Mouse (Mus musculus): ENCODE results near the gene Vangl1. TPM values are rescaled to one million over a fixed set of nuclear protein-coding genes. Genes with fewer than 3 reads are reported as not detected.

The Vangl1 gene
- polyA plus RNA-seq, 1 experiment from 2014 or later: 19.2 TPM

- no peaks in the 10 kb centered on the region for H3K4me1 ChIP-seq
- no peaks in the 10 kb centered on the region for H3K27me3 ChIP-seq
- 71% methylated on average over 7 of the region's 7 CpGs for WGBS
- H3K9ac ChIP-seq: no peak overlapping the region
- no peaks in the 10 kb centered on the region for H3K36me3 ChIP-seq
- H3K27ac ChIP-seq (replicated peaks): no peak overlapping the region
- no peaks in the 10 kb centered on the region for H3K9me3 ChIP-seq (replicated peaks)
- ATAC-seq (ENCODE audit: insufficient number of reproducible peaks, low FRiP score, low TSS enrichment, low read depth): no peak
- H3K4me2 ChIP-seq (replicated peaks): no peak overlapping the region
- H3K4me3 ChIP-seq (replicated peaks): no peak overlapping the region
Measured at GRCm38 (mm10) chr3:102122046-102122445, 82.4 kb downstream of the Vangl1 start.

DNA sequence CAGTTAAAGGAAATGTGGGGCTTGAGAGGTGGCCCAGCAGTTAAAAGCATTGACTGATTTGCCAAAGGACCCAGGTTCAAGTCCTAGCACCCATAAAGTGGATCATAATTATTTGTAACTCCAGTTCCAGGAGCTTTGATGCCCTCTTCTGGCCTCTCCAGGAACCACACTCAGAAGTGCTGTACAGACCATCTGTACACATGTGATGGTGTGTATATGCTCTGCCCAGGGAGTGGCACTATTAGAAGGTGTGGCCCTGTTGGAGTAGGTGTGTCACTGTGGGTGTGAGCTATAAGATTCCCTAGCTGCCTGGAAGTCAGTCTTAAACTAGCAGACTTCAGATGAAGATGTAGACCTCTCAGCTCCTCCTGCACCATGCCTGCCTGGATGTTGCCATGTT, 83.5 kb downstream of the Vangl1 start:
- Histone ChIP-seq H3K9ac (no peak overlapping the region), H3K27ac (replicated peaks) (no peak overlapping the region), H3K4me2 (replicated peaks) (no peak overlapping the region), H3K27me3 (no peaks in the 10 kb centered on the region), H3K36me3 (no peaks in the 10 kb centered on the region), H3K9me3 (replicated peaks) (no peaks in the 10 kb centered on the region), H3K4me3 (replicated peaks) (no peak overlapping the region), H3K4me1 (no peaks in the 10 kb centered on the region)
- no peak for ATAC-seq (ENCODE audit: insufficient number of reproducible peaks, low FRiP score, low TSS enrichment, low read depth)

DNA sequence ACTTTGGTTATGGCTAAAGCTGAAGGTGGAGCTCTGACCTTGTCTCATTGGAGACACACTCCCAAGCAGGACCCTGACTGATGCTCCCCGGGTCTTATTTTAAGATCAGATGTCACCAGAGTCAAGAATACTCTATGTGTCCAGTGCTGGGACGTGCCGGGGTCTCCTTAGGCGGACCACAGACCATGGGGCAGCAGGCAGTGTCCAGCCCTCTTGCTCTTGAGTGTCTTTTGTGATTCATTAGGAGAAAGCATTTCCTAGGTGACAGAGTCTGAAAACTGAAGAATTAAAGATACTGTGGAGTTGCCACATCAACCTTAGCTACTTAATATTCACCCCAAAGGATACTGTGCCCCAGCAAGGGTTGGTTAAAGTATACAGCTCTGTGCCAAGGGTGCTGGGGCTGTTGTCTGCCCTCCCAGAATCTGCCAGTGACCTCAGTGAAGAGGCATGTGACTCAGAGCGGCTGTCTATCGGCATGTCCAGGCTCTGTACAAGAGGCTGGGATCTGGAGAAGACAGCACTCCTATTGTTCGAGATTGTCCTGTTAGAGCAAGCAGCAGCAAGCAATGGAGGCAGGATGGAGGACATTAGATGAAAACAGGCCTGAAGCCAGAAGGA, 92.4 kb downstream of the Vangl1 start:
- no peaks in the 10 kb centered on the region for H3K9me3 ChIP-seq (replicated peaks)
- no peaks in the 10 kb centered on the region for H3K27me3 ChIP-seq
- no peak overlapping the region for H3K27ac ChIP-seq (replicated peaks)
- ATAC-seq (ENCODE audit: insufficient number of reproducible peaks, low FRiP score, low TSS enrichment, low read depth): no peak
- H3K4me2 ChIP-seq (replicated peaks): no peak overlapping the region
- H3K4me1 ChIP-seq: no peaks in the 10 kb centered on the region
- no peak overlapping the region for H3K4me3 ChIP-seq (replicated peaks)
- H3K36me3 ChIP-seq: no peaks in the 10 kb centered on the region
- no peak overlapping the region for H3K9ac ChIP-seq
- WGBS: 62% methylated on average over 7 of the region's 7 CpGs

GRCm38 (mm10) chr3:102108201-102108600, 96.3 kb downstream of the Vangl1 start:
- Histone ChIP-seq H3K27ac (replicated peaks) (no peak overlapping the region), H3K4me3 (replicated peaks) (no peak overlapping the region), H3K9me3 (replicated peaks) (no peaks in the 10 kb centered on the region), H3K4me2 (replicated peaks) (no peak overlapping the region), H3K36me3 (no peaks in the 10 kb centered on the region), H3K9ac (no peak overlapping the region), H3K27me3 (no peaks in the 10 kb centered on the region), H3K4me1 (peaks cover 4% of the 10 kb centered on the region; the same call in 1 of the 2 replicates)
- WGBS: 48% methylated on average over 3 of the region's 3 CpGs
- ATAC-seq (ENCODE audit: insufficient number of reproducible peaks, low FRiP score, low TSS enrichment, low read depth): no peak

DNA sequence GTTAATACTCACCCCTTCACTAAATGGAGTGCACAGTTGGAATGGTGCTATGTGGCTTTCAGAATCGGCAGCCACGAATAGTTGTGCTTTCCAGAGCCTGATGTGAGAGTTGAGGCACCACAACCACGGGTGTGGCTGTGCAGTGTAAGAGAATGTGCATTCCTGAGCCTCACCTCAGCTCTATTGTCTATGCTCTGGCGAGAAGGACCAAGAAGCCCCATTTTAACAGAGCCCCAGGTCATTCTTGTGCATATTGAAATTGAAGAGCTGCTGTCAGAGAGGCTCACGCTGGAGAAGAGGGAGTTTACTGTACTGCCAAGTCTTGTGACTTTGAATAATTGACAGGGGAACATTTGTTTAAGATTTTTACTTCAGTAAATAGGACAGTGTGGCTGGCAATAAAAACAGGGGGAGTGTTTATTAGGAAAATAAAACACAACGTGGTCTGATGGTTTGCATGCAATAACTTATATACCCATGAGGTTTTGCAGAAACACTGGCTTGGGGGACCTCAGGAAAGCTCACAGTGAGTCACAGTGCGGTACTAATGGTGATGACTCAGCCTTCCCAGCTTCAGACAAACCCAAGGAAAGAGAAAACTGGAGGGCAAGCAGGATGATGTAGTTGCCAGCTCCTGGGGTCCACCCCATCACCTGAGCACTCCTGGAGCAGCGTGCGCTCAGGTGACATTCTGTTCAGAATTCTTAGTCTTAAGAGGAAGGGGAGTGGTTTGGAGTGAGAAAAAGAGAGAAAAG, 100.5 kb downstream of the Vangl1 start:
- peaks cover 4% of the 10 kb centered on the region; the same call in 1 of the 2 replicates for H3K4me1 ChIP-seq
- H3K27me3 ChIP-seq: no peaks in the 10 kb centered on the region
- H3K4me3 ChIP-seq (replicated peaks): no peak overlapping the region
- no peak overlapping the region for H3K9ac ChIP-seq
- no peak overlapping the region for H3K27ac ChIP-seq (replicated peaks)
- no peaks in the 10 kb centered on the region for H3K36me3 ChIP-seq
- H3K4me2 ChIP-seq (replicated peaks): no peak overlapping the region
- no peaks in the 10 kb centered on the region for H3K9me3 ChIP-seq (replicated peaks)
- WGBS: 61% methylated on average over 9 of the region's 9 CpGs
- no peak for ATAC-seq (ENCODE audit: insufficient number of reproducible peaks, low FRiP score, low TSS enrichment, low read depth)

Other genes starting within 250 kb of the Vangl1 start
- 4.4 and 5.8 TPM in 2 replicates for gene Nhlh2, start 194.6 kb downstream of the Vangl1 start, polyA plus RNA-seq (2015; fragmentation: Nextera tagmentation; extraction: Ambion mirVana)
- gene Casq2, start 118.3 kb downstream of the Vangl1 start, polyA plus RNA-seq (2015; fragmentation: Nextera tagmentation; extraction: Ambion mirVana): 77.5 and 101 TPM in 2 replicates